Mouse (Mus musculus): ENCODE measurements around the gene Ssr3. TPM values are rescaled to one million over a fixed set of nuclear protein-coding genes. Genes with fewer than 3 reads are reported as not detected.

Gene Ssr3
- polyA plus RNA-seq, 1 experiment, result 500 TPM

GRCm38 (mm10) chr3:65337835-65338464 lies 54.5 kb downstream of the Ssr3 start:
- Histone ChIP-seq H3K4me1 (ENCODE audit: control insufficient read depth, insufficient read depth, low read length) (no peaks in the 10 kb centered on the region), H3K4me3 (ENCODE audit: insufficient read depth, low read length) (no peak overlapping the region), H3K27ac (ENCODE audit: insufficient read depth, low read length) (no peak overlapping the region)
- no peak for TF ChIP-seq CTCF (IDR thresholded peaks at IDR 0.05; ENCODE audit: borderline replicate concordance, insufficient read depth, low read length)
- no peak for TF ChIP-seq POLR2A (IDR thresholded peaks at IDR 0.05; ENCODE audit: low read depth, low read length)

Other genes starting within 250 kb of the Ssr3 start
- 38.7 and 44.9 TPM in 2 replicates for gene Tiparp, start 135.8 kb upstream of the Ssr3 start, polyA plus RNA-seq (2011; ENCODE audit: insufficient read length, low read depth, missing spikeins)